Mouse (Mus musculus): ENCODE data around the gene Terb1.

The Terb1 gene

GRCm38 (mm10) chr8:104452177-104452576, 57.5 kb downstream of the Terb1 start:
- no peak for DNase-seq (ENCODE audit: low spot score in 2 of 2)

GRCm38 (mm10) chr8:104448796-104449195, 60.9 kb downstream of the Terb1 start:
- DNase-seq (ENCODE audit: low spot score in 2 of 2), result no peak

DNA sequence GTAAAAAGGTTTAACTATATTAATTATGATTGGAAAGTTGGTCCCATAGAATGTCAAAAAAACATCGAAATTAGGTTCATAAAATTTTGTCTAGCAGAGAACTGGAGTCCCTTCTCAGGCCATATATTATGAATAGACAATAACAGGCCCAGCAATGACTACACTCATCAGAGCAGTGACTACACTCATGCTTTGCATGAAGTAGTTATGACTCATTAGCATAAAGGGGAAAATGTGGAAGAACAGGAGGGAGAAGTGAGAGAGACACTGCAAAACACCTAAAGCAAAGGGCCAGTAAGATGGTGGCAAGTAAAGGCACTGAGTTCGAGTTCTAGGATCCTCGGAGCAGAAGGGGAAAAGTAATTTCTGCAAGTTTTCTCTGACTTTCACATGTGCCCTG, 63.7 kb downstream of the Terb1 start:
- no peak for DNase-seq (ENCODE audit: low spot score in 2 of 2)

- DNase-seq (ENCODE audit: low spot score in 2 of 2), result no peak
Observed at GRCm38 (mm10) chr8:104445248-104445647, 64.5 kb downstream of the Terb1 start.

DNA sequence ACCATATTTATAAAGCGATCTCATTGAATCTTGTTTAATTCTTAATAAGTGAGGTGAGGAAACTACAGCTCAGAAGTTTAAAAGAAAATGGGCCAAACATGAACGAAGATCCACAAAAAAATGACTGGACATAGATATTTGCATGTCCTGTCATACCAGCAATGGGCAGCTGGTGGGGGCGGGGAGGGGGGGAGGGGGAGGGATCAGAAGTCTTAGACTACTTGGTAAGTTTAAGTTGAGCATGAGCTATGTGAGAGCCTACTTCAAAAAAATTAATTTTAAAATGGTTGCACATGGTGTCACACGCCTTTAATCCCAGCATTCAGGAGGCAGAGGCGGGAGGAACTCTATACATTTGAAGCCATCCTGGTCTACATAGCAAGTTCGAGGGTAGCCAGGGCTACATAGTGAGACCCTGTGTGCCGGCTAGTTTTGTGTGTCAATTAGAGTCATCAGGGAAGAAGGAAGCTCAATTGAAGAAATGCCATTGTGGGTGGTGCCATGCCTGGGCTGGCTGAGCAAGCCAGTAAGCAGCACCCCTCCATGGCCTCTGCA, 66.5 kb downstream of the Terb1 start:
- DNase-seq (ENCODE audit: low spot score in 2 of 2), result no peak

- peak; percentile 82 to 88 for DNase-seq (ENCODE audit: low spot score in 2 of 2)
Observed at GRCm38 (mm10) chr8:104442299-104443124, 67.2 kb downstream of the Terb1 start, which contains the start of gene Dync1li2. TSS of gene Dync1li2 (minus strand) at chr8:104443047.

- DNase-seq (ENCODE audit: low spot score in 2 of 2), result peak in 1 of 2 experiments; percentile 58
Observed at GRCm38 (mm10) chr8:104441613-104442012, 68.1 kb downstream of the Terb1 start.

GRCm38 (mm10) chr8:104439461-104439860, 70.2 kb downstream of the Terb1 start:
- DNase-seq (ENCODE audit: low spot score in 2 of 2), result no peak

DNA sequence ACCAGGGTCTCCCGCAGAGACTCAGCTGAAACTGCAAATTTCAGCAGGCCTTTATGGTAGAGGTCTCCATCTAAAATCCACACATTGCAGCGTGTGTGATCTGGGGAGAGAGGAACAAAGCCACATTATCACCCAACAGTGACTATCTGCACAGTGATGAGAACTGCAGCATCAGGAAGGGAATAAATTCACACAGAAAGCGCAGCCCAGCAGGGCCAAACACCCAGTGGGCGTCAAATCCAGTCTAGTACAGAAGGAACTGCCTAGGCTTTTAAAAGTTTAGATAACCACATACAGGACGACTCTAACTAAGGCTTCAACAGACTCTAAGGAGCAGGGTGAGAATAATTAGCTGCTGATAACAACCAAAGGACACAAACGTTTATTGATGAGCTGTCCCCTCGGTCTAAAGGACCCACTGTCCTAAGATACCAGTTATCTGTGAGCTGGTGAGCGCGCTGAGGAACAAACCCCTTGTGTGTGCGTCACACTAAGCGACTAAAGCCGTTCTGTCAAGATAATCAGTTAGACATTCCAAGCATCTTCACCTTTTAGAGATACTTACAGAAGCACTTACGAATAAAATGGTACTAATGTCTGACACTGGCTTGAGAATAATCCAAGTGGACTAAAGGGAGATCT, 72.1 kb downstream of the Terb1 start:
- peak in 1 of 2 experiments; percentile 60 for DNase-seq (ENCODE audit: low spot score in 2 of 2)

DNA sequence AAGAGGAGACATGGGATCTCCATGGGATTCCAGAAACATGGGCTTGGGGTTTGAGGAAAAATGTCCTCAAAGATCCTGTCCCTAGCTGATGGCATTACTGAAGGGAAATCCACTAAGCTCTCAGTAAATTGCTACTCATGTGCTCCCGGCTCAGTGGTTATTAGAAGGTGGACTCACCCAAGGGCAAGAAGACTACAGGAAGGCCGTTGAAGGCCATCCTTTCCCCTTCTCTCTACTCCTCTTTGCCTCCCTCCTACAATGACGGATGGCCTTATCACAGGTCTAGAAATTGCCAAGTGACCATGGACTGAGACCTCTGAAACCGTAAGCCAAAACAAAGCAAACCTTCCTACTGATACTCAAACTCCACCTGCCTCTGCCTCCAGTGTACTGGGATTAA, 73.1 kb downstream of the Terb1 start:
- DNase-seq (ENCODE audit: low spot score in 2 of 2), result no peak

- DNase-seq (ENCODE audit: low spot score in 2 of 2), result peak; percentile 93 to 95
Observed at GRCm38 (mm10) chr8:104436038-104436437, 73.7 kb downstream of the Terb1 start.

DNA sequence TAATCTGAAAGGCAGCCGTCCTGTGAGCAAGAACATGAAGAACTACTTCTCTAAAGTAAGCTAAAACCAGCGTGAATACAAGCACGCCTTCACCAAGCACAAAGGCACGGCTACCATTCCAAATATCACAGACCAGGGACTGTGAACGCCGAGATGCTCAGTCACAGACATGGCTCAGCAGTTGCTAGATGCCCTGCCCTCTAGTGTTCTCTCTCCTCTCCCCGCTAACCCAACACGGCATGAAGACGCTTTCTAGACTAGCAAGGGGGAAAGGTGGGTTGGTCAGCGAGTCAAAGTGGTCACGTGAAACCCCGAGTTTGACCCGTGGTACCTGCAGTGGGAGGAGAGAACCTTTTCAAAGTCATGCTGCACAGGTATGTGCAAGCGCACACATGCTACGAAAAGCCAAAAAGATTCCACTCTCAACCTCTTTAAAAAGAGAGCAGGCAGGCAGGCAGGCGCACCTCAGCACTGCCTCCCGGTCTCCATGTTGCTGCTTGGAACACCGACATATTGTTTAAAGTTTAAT, 74.8 kb downstream of the Terb1 start:
- DNase-seq (ENCODE audit: low spot score in 2 of 2), result no peak

DNA sequence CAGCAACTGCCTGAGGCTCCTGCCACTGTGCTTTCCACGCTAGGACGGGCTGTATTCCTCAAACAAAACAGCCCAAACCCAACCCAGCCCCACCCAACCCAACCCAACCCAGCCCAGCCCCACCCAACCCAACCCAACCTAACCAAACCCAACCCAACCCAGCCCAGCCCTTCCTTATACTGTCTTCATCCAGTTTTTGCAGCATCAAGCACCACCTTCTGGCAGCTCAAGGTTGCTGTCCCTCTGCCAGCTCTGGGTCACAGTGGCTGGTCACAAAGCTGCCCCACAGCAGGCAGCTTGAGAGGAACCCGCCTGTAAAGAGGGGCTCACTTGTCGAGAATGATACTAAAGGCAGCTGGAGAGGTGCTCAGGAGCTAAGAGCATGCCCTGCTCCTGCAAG, 75.4 kb downstream of the Terb1 start:
- no peak for DNase-seq (ENCODE audit: low spot score in 2 of 2)

GRCm38 (mm10) chr8:104433191-104433842, 76.4 kb downstream of the Terb1 start:
- no peak for DNase-seq (ENCODE audit: low spot score in 2 of 2)

- DNase-seq (ENCODE audit: low spot score in 2 of 2), result no peak
Observed at GRCm38 (mm10) chr8:104432656-104433055, 77.1 kb downstream of the Terb1 start.

DNA sequence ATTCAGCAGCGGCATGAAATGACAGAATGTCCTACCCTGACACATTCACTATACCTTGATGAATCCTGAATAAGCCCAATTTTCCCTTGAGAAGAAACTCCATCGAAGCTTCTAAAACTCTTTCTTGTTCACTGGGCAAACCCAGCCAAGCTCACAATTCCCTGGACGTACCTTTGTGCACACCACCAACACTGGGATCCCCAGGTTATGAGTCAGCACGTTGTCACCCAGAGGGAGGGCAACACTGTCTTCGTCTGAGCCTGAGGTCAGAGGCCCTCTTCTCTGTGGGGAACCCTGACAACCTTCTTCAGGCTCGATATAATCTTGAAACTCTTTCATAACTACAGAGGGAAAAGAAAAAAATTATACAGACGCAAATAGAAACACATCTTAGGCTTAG, 79.5 kb downstream of the Terb1 start:
- no peak for DNase-seq (ENCODE audit: low spot score in 2 of 2)

- no peak for DNase-seq (ENCODE audit: low spot score in 2 of 2)
Observed at GRCm38 (mm10) chr8:104427703-104428102, 82.0 kb downstream of the Terb1 start.

- no peak for DNase-seq (ENCODE audit: low spot score in 2 of 2)
Observed at GRCm38 (mm10) chr8:104422313-104422712, 87.4 kb downstream of the Terb1 start.

DNA sequence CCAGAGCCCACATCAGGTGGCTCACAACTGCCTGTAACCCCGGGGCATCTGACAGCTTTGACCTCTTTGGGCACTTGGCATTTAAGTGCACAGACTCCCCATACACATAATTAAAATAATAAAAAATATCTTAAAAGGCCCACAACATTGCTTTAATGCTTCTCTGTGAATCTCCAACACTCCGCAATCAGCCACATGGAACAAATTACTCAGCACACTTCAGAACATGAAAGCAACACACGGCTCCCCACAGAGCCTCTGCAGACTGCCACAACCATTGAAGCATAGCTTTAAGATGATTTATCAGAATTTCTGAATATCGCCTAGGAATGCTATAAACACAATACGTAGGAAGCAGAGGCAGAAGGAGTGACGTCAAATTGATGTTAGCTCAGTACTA, 93.7 kb downstream of the Terb1 start:
- no peak for DNase-seq (ENCODE audit: low spot score in 2 of 2)

DNA sequence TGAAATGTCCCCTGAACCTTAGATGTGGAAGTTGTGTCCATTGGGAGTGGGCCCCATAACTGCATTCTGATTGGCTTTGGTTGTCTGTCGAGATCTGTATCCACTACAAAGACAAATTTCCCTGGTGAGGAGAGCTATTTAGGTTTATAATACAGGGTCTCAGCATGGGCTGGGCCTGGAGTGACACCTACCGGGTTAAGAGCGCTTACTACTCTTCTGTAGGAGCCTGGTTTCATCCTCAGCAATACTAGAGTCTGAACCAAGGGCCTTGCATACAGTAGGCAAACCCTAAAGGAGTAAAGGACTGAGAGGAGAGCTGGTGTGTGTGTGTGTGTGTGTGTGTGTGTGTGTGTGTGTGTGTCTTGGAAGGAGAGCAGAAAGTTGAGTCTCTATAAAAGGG, 95.5 kb downstream of the Terb1 start:
- no peak for DNase-seq (ENCODE audit: low spot score in 2 of 2)

- DNase-seq (ENCODE audit: low spot score in 2 of 2), result no peak
Observed at GRCm38 (mm10) chr8:104413770-104414169, 95.9 kb downstream of the Terb1 start.

Measured in right cerebral cortex, postnatal 36 days (tissue).